Mouse (Mus musculus) embryonic facial prominence, embryonic 11.5 days (tissue): Measurements from ENCODE around the gene Pomgnt2. TPM values are rescaled to one million over a fixed set of nuclear protein-coding genes. Genes with fewer than 3 reads are reported as not detected.

ENCODE experiments used
- ATAC-seq: fragments of 200-750 bp; cut with Nextera tagmentation; replicated peaks from 2 replicates; pipeline ENCODE4 v1.8.0; 2017; ENCODE audit warnings: low read depth; ENCODE audit not compliant: insufficient number of reproducible peaks, low FRiP score, low TSS enrichment
- DNase-seq: peaks from one replicate; pipeline ENCODE4 v3.0.0-alpha.2; 2015; ENCODE audit warnings: low spot score
- H3K27ac ChIP-seq: fragments of 300-500 bp; sonication (generic); replicated peaks from 2 replicates; pipeline ENCODE4 v1.5.1; 2014; ENCODE audit warnings: mild to moderate bottlenecking, low read depth, low read length, control low read depth
- H3K27me3 ChIP-seq: fragments of 300-500 bp; sonication (generic); 2 replicates; pipeline ENCODE4 v1.6.1; 2014; ENCODE audit warnings: mild to moderate bottlenecking, low read length, moderate library complexity, mixed read lengths; ENCODE audit not compliant: control insufficient read depth, insufficient read depth
- H3K36me3 ChIP-seq: fragments of 300-500 bp; sonication (generic); replicated peaks from 2 replicates; pipeline ENCODE4 v1.6.1; 2014; ENCODE audit warnings: low read depth, mild to moderate bottlenecking, low read length, moderate library complexity, mixed read lengths; ENCODE audit not compliant: control insufficient read depth, insufficient read depth
- H3K4me1 ChIP-seq: fragments of 300-500 bp; sonication (generic); 2 replicates; pipeline ENCODE4 v1.6.1; 2014; ENCODE audit warnings: low read length, mixed read lengths; ENCODE audit not compliant: control insufficient read depth, insufficient read depth
- H3K4me2 ChIP-seq: fragments of 300-500 bp; sonication (generic); 2 replicates; pipeline ENCODE4 v1.6.1; 2014; ENCODE audit warnings: low read depth, mild to moderate bottlenecking, control low read depth, low read length, moderate library complexity
- H3K4me3 ChIP-seq: fragments of 300-500 bp; sonication (generic); 2 replicates; pipeline ENCODE4 v1.5.1; 2014; ENCODE audit warnings: low read depth, low read length, control low read depth
- H3K9ac ChIP-seq: fragments of 300-500 bp; sonication (generic); replicated peaks from 2 replicates; pipeline ENCODE4 v1.6.1; 2014; ENCODE audit warnings: mild to moderate bottlenecking, control low read depth, low read length
- H3K9me3 ChIP-seq: fragments of 300-500 bp; sonication (generic); replicated peaks from 2 replicates; pipeline ENCODE4 v1.6.1; 2016; ENCODE audit warnings: mild to moderate bottlenecking, low read length, inconsistent platforms, mixed read lengths; ENCODE audit not compliant: control insufficient read depth
- WGBS: fragments of 180-500 bp; shearing (Covaris S2); extraction: QIAGEN DNeasy Blood & Tissue Kit; methylation state at CpG from one replicate; pipeline ENCODE4 v1.1.7; 2014; 5-methylcytosine and 5-hydroxymethylcytosine counted together
- polyA plus RNA-seq: library from polyadenylated mRNA; unstranded; fragments of >200 nt; fragmentation: Nextera tagmentation; extraction: Ambion mirVana; gene quantifications from 2 replicates; pipeline ENCODE4 v1.2.1, GENCODE M21; 2014

Gene Pomgnt2
- polyA plus RNA-seq, 1 experiment from 2014 or later, result 6.9 TPM

DNA sequence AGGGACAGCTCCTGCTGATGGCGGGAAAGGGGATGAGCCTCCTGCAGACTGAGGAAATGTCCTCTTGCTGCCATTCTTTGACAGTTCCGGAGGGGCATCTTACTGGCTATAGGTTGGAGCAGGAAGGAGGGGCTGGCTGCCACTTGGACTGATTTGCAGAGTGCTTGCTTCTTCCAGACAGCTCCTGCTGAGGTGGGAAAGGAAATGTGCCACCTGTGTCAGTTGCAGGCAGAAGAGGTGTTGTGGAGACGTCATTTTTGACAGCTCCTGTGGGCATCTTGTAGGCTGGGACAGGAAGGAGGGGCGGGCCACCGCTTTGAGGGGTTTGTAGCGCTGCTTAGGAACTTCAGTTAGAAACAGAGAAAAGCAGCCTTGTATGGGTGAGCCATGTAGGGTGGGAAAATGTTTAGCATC lies 59.5 kb downstream of the Pomgnt2 start:
- no peaks in the 10 kb centered on the region for H3K36me3 ChIP-seq
- no peaks in the 10 kb centered on the region for H3K4me1 ChIP-seq
- no peaks in the 10 kb centered on the region for H3K9me3 ChIP-seq
- no peaks in the 10 kb centered on the region for H3K27me3 ChIP-seq
- ATAC-seq (peak; percentile 30; the same call in 1 of the 2 replicates), DNase-seq (no peak)
- H3K9ac ChIP-seq, result peak overlapping the region; percentile 32
- no peak overlapping the region for H3K27ac ChIP-seq
- H3K4me3 ChIP-seq, result peak overlapping the region; percentile 45
- WGBS, result 67% methylated on average over 6 of the region's 6 CpGs
- H3K4me2 ChIP-seq, result peak overlapping the region; percentile 32; the same call in 1 of the 2 replicates

DNA sequence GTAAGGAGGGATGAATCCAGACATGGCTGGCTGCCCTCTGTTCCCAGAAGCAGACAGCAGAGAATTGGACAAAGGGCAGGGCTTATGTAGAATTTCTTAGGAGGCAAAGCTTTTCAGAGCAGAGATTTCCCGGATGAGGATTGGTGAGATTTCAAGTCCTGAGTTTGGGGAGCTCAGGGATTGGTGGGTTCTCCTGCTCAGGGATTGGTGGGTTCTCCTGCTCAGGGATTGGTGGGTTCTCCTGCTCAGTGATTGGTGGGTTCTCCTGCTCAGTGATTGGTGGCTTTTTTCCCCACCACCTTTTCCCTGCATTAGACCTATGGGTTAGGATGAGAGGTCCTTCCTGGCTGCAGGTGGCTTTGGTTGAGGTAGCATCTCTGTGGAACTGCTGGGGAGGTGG lies 60.0 kb downstream of the Pomgnt2 start:
- 79% methylated on average over 1 of the region's 1 CpGs for WGBS
- Histone ChIP-seq H3K27me3 (no peaks in the 10 kb centered on the region), H3K4me1 (no peaks in the 10 kb centered on the region), H3K27ac (no peak overlapping the region), H3K4me2 (no peak overlapping the region), H3K36me3 (no peaks in the 10 kb centered on the region), H3K9me3 (no peaks in the 10 kb centered on the region), H3K9ac (no peak overlapping the region), H3K4me3 (no peak overlapping the region)
- DNase-seq, result peak; percentile 12
- 0 out of 2 replicates have a peak, but pooled peaks have one; percentile 15 for ATAC-seq

DNA sequence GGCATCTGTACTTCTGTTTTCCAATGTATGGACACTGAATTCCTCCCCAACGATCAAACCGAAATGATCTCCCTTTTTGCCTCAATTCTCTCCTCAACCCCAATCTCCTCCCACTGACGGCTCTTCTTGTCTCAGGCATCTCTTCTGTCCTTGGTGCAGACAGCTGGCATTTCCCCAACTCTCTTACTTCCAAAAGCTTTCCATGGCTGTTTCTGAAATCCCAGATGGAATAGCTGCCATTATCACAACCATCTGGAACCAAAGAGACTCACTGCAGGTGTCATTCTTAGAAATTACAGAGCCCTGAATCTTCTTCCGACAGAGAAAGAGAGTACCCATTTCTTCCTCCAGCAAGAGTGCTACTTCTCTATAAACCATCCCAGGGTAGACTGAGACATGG lies 62.1 kb downstream of the Pomgnt2 start:
- DNase-seq (no peak), ATAC-seq (no peak)
- H3K4me1 ChIP-seq, result no peaks in the 10 kb centered on the region
- H3K27me3 ChIP-seq, result no peaks in the 10 kb centered on the region
- no peak overlapping the region for H3K4me2 ChIP-seq
- no peak overlapping the region for H3K27ac ChIP-seq
- no peak overlapping the region for H3K4me3 ChIP-seq
- no peaks in the 10 kb centered on the region for H3K36me3 ChIP-seq
- no peak overlapping the region for H3K9ac ChIP-seq
- 85% methylated on average over 4 of the region's 4 CpGs for WGBS
- H3K9me3 ChIP-seq, result no peaks in the 10 kb centered on the region

Other genes starting within 250 kb of the Pomgnt2 start
- 4.9 and 5.1 TPM in 2 replicates for gene Zfp651, start 237.8 kb downstream of the Pomgnt2 start, polyA plus RNA-seq
- gene Klhl40, start 219.5 kb downstream of the Pomgnt2 start, polyA plus RNA-seq, result 0.81 and 0.85 TPM in 2 replicates
- not detected in 2 replicates for gene Hhatl, start 204.6 kb downstream of the Pomgnt2 start, polyA plus RNA-seq
- 0.18 and 1.3 TPM in 2 replicates for gene Ccdc13, start 157.6 kb downstream of the Pomgnt2 start, polyA plus RNA-seq
- gene Higd1a, start 138.7 kb downstream of the Pomgnt2 start, polyA plus RNA-seq, result 135 and 136 TPM in 2 replicates
- 0.10 and 0.31 TPM in 2 replicates for gene Ackr2, start 98.8 kb downstream of the Pomgnt2 start, polyA plus RNA-seq
- not detected in 2 replicates for gene Cyp8b1, start 80.8 kb downstream of the Pomgnt2 start, polyA plus RNA-seq
- 0.35 and 0.38 TPM in 2 replicates for gene Fam198a, start 46.1 kb downstream of the Pomgnt2 start, polyA plus RNA-seq
- gene Snrk, start 120.2 kb upstream of the Pomgnt2 start, polyA plus RNA-seq, result 23.2 and 26.3 TPM in 2 replicates